Mouse (Mus musculus) heart, embryonic 14.5 days (tissue): Measurements from ENCODE around the gene Col5a1. TPM values are rescaled to one million over a fixed set of nuclear protein-coding genes. Genes with fewer than 3 reads are reported as not detected.

ENCODE experiments used
- ATAC-seq: fragments of 200-750 bp; cut with Nextera tagmentation; 2 replicates; pipeline ENCODE4 v1.8.0; 2017; ENCODE audit warnings: low read depth, moderate TSS enrichment; ENCODE audit not compliant: insufficient number of reproducible peaks, insufficient read depth, low FRiP score
- H3K27ac ChIP-seq, 2 experiments: fragments of 200-500 bp in 1 of 2; fragments of 300-500 bp in 1 of 2; sonication (generic) in 1 of 2; replicated peaks in 1 of 2; 2 replicates each; pipeline ENCODE4 v1.5.1; 2012 to 2014; ENCODE audit warnings: low read depth in 2 of 2, low read length in 2 of 2, control low read depth in 1 of 2, mild to moderate bottlenecking in 1 of 2, mixed read lengths in 1 of 2; ENCODE audit not compliant: control insufficient read depth in 1 of 2, insufficient read depth in 1 of 2
- H3K27me3 ChIP-seq: fragments of 300-500 bp; sonication (generic); 2 replicates; pipeline ENCODE4 v1.6.1; 2014; ENCODE audit warnings: mild to moderate bottlenecking, low read length, control low read depth; ENCODE audit not compliant: control insufficient read depth, insufficient read depth
- H3K36me3 ChIP-seq: fragments of 300-500 bp; sonication (generic); 2 replicates; pipeline ENCODE4 v1.6.1; 2014; ENCODE audit warnings: mild to moderate bottlenecking, control low read depth, low read length, mixed read lengths; ENCODE audit not compliant: control insufficient read depth, insufficient read depth
- H3K4me1 ChIP-seq, 2 experiments: fragments of 200-500 bp in 1 of 2; fragments of 300-500 bp in 1 of 2; sonication (generic) in 1 of 2; 2 replicates each; pipeline ENCODE4 v1.6.1; 2012 to 2014; ENCODE audit warnings: low read length in 2 of 2, control low read depth in 1 of 2, mixed read lengths in 1 of 2; ENCODE audit not compliant: control insufficient read depth in 2 of 2, insufficient read depth in 2 of 2
- H3K4me2 ChIP-seq: fragments of 300-500 bp; sonication (generic); 2 replicates; pipeline ENCODE4 v1.6.1; 2014; ENCODE audit warnings: mild to moderate bottlenecking, low read length
- H3K4me3 ChIP-seq, 2 experiments: fragments of 200-500 bp in 1 of 2; fragments of 300-500 bp in 1 of 2; sonication (generic) in 1 of 2; 2 replicates each; pipeline ENCODE4 v1.5.1; 2012 to 2014; ENCODE audit warnings: low read length in 2 of 2, mild to moderate bottlenecking in 2 of 2, control low read depth in 1 of 2, low read depth in 1 of 2, moderate library complexity in 1 of 2; ENCODE audit not compliant: control insufficient read depth in 1 of 2, insufficient read depth in 1 of 2
- H3K9ac ChIP-seq: fragments of 300-500 bp; sonication (generic); 2 replicates; pipeline ENCODE4 v1.6.1; 2014; ENCODE audit warnings: mild to moderate bottlenecking, low read length
- H3K9me3 ChIP-seq: fragments of 300-500 bp; sonication (generic); 2 replicates; pipeline ENCODE4 v1.6.1; 2016; ENCODE audit warnings: low read length, control low read depth; ENCODE audit not compliant: control insufficient read depth
- WGBS: fragments of 180-500 bp; shearing (Covaris S2); extraction: QIAGEN DNeasy Blood & Tissue Kit; methylation state at CpG from one replicate; pipeline ENCODE4 v1.1.7; 2014; 5-methylcytosine and 5-hydroxymethylcytosine counted together
- polyA plus RNA-seq: library from polyadenylated mRNA; unstranded; fragments of >200 nt; fragmentation: Nextera tagmentation; extraction: Ambion mirVana; gene quantifications from 2 replicates; pipeline ENCODE4 v1.2.1, GENCODE M21; 2014

Gene Col5a1
- polyA plus RNA-seq, 1 experiment from 2014 or later, result 70.0 TPM

- no peak for ATAC-seq
Measured at GRCm38 (mm10) chr2:28005187-28005586, 119.0 kb downstream of the Col5a1 start.

GRCm38 (mm10) chr2:28008261-28008660 lies 122.0 kb downstream of the Col5a1 start:
- peaks cover 49% of the 10 kb centered on the region for H3K36me3 ChIP-seq

More at GRCm38 (mm10) chr2:28005187-28005586, 119.0 kb downstream of the Col5a1 start:
- H3K27me3 ChIP-seq, result no peaks in the 10 kb centered on the region
- WGBS, result 30% methylated on average over 4 of the region's 4 CpGs
- no peak overlapping the region for H3K27ac ChIP-seq
- no peak overlapping the region for H3K9ac ChIP-seq
- no peak overlapping the region for H3K4me2 ChIP-seq
- peaks cover 17 to 22% of the 10 kb centered on the region in 2 experiments for H3K4me1 ChIP-seq
- H3K4me3 ChIP-seq, result no peak overlapping the region
- no peaks in the 10 kb centered on the region for H3K9me3 ChIP-seq
- peaks cover 48% of the 10 kb centered on the region for H3K36me3 ChIP-seq

DNA sequence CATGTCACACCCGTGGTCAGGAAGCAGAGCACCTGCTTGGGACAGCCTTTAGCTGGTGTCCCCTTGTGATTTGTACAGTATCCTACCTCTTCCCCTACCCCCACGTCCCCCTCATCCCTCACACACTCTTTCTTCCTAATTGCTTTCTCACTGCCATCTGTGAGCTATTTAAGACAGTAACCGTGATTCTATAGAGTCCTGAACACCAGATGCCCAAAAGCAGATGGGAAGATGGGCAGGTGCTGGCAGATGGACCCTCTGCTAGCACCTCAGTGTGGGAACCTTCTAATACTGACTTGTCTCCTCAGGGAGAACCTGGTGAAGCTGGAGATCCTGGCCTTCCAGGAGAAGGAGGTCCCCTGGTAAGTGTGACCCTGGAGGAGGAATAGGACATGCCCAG lies 126.1 kb downstream of the Col5a1 start:
- Histone ChIP-seq H3K9ac (no peak overlapping the region), H3K9me3 (no peaks in the 10 kb centered on the region), H3K4me3 (no peak overlapping the region), H3K36me3 (peaks cover 59% of the 10 kb centered on the region), H3K4me2 (no peak overlapping the region), H3K27ac (no peak overlapping the region), H3K27me3 (no peaks in the 10 kb centered on the region), H3K4me1 (peaks cover 10 to 16% of the 10 kb centered on the region in 2 experiments)
- ATAC-seq, result no peak
- WGBS, result 81% methylated on average over 3 of the region's 3 CpGs

More at GRCm38 (mm10) chr2:28008261-28008660, 122.0 kb downstream of the Col5a1 start:
- H3K4me1 ChIP-seq, result peaks cover 17 to 22% of the 10 kb centered on the region in 2 experiments
- WGBS, result 27% methylated on average over 4 of the region's 4 CpGs
- H3K9ac ChIP-seq, result no peak overlapping the region
- no peaks in the 10 kb centered on the region for H3K9me3 ChIP-seq
- H3K4me3 ChIP-seq, result no peak overlapping the region
- no peak overlapping the region for H3K4me2 ChIP-seq
- peak; percentile 54 for ATAC-seq
- H3K27ac ChIP-seq, result peak overlapping the region; percentile 6 to 10; a peak in 2 of 4 replicates
- no peaks in the 10 kb centered on the region for H3K27me3 ChIP-seq

DNA sequence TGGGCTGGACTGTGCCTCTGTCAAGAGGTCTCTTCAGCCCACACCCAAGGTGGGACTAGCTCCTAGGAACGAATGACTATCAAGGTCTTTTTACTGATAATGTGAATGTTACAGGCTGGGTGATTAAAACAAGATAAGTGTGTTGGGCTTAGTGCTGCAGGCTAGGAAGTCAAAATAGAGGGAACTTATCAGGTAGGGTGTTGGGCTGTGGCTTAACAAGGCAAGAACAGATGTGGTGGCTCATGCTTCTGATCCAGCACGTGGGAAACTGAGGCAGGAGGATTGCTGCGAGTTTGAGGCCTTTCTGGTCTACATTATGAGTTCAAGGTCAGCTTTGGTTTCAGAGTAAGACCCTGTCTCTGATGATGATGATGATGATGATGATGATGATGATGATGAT lies 128.6 kb downstream of the Col5a1 start:
- WGBS, result 72% methylated on average over 3 of the region's 3 CpGs
- no peak for ATAC-seq

DNA sequence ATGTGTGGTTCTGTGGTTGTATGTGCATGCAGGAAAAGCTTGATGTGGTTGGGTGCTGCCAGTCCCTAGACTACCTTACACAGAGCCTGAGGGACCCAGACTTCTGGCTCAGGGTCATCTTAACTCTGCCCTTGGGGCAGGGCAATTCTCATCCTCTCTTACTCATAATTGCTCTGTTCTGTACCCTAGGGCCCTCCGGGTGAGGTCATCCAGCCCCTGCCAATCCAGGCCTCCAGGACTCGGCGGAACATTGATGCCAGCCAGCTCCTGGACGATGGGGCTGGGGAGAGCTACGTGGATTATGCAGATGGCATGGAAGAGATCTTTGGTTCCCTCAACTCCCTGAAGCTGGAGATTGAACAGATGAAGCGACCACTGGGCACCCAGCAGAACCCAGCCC lies 138.2 kb downstream of the Col5a1 start:
- no peak overlapping the region for H3K4me3 ChIP-seq
- H3K9me3 ChIP-seq, result no peaks in the 10 kb centered on the region
- H3K36me3 ChIP-seq, result peaks cover 71% of the 10 kb centered on the region
- no peak overlapping the region for H3K9ac ChIP-seq
- no peaks in the 10 kb centered on the region for H3K4me1 ChIP-seq
- ATAC-seq, result no peak
- no peaks in the 10 kb centered on the region for H3K27me3 ChIP-seq
- no peak overlapping the region for H3K4me2 ChIP-seq
- H3K27ac ChIP-seq, result no peak overlapping the region
- WGBS, result 92% methylated on average over 6 of the region's 6 CpGs

More for the DNA sequence above, 128.6 kb downstream of the Col5a1 start:
- no peak overlapping the region for H3K9ac ChIP-seq
- H3K27me3 ChIP-seq, result no peaks in the 10 kb centered on the region
- H3K36me3 ChIP-seq, result peaks cover 76% of the 10 kb centered on the region
- no peaks in the 10 kb centered on the region for H3K9me3 ChIP-seq
- H3K27ac ChIP-seq, result no peak overlapping the region
- no peaks in the 10 kb centered on the region for H3K4me1 ChIP-seq
- no peak overlapping the region for H3K4me3 ChIP-seq
- H3K4me2 ChIP-seq, result no peak overlapping the region

GRCm38 (mm10) chr2:28025776-28026175 lies 139.6 kb downstream of the Col5a1 start:
- 84% methylated on average over 4 of the region's 4 CpGs for WGBS
- Histone ChIP-seq H3K9ac (no peak overlapping the region), H3K4me3 (no peak overlapping the region), H3K9me3 (no peaks in the 10 kb centered on the region), H3K4me2 (no peak overlapping the region), H3K4me1 (no peaks in the 10 kb centered on the region), H3K36me3 (peaks cover 72% of the 10 kb centered on the region), H3K27me3 (no peaks in the 10 kb centered on the region), H3K27ac (no peak overlapping the region)
- no peak for ATAC-seq

GRCm38 (mm10) chr2:28031860-28032259 lies 145.6 kb downstream of the Col5a1 start:
- no peaks in the 10 kb centered on the region for H3K27me3 ChIP-seq
- ATAC-seq, result no peak
- WGBS, result 65% methylated on average over 9 of the region's 9 CpGs

DNA sequence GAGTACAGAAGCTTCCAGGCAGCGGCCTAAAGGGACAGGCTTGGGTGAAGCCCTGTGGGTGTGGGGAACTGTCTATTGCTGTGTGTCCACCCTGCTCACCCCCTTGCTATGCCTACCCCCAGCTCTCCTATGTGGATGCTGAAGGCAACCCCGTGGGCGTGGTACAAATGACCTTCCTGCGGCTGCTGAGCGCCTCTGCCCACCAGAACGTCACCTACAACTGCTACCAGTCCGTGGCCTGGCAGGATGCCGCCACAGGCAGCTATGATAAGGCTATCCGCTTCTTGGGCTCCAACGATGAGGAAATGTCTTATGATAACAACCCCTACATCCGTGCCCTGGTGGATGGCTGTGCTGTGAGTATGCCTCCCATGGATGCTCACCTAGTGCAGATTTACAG lies 146.2 kb downstream of the Col5a1 start:
- ATAC-seq, result 0 out of 2 replicates have a peak, but pooled peaks have one; percentile 45
- no peak overlapping the region for H3K4me3 ChIP-seq
- WGBS, result 74% methylated on average over 11 of the region's 11 CpGs
- peaks cover 2% of the 10 kb centered on the region in 2 experiments; a peak in 2 of 4 replicates for H3K4me1 ChIP-seq
- no peaks in the 10 kb centered on the region for H3K27me3 ChIP-seq
- H3K36me3 ChIP-seq, result peaks cover 77% of the 10 kb centered on the region
- no peak overlapping the region for H3K9ac ChIP-seq
- H3K27ac ChIP-seq, result no peak overlapping the region
- no peak overlapping the region for H3K4me2 ChIP-seq
- H3K9me3 ChIP-seq, result no peaks in the 10 kb centered on the region

More at GRCm38 (mm10) chr2:28031860-28032259, 145.6 kb downstream of the Col5a1 start:
- Histone ChIP-seq H3K4me3 (no peak overlapping the region), H3K27ac (no peak overlapping the region), H3K9me3 (no peaks in the 10 kb centered on the region), H3K4me2 (no peak overlapping the region), H3K36me3 (peaks cover 75% of the 10 kb centered on the region), H3K4me1 (peaks cover 0 to 2% of the 10 kb centered on the region in 2 experiments; a peak in 1 of 4 replicates), H3K9ac (no peak overlapping the region)
